Mouse (Mus musculus) stomach, postnatal 0 days (tissue): Measurements from ENCODE around the gene Taf3. TPM values are rescaled to one million over a fixed set of nuclear protein-coding genes. Genes with fewer than 3 reads are reported as not detected.
A peak's percentile ranks its signal among the peaks of the same experiment; 100 is the strongest.

Experiments used
- ATAC-seq: fragments of 200-750 bp; cut with Nextera tagmentation; 2 replicates; pipeline ENCODE4 v1.8.0; 2017; ENCODE audit not compliant: low FRiP score, low TSS enrichment
- DNase-seq: peaks from one replicate; pipeline ENCODE4 v3.0.0-alpha.2; 2016; ENCODE audit warnings: low spot score
- H3K27ac ChIP-seq: fragments of 300-500 bp; sonication (generic); replicated peaks from 2 replicates; pipeline ENCODE4 v1.5.1; 2014; ENCODE audit warnings: mild to moderate bottlenecking, control low read depth
- H3K27me3 ChIP-seq: fragments of 300-500 bp; sonication (generic); 2 replicates; pipeline ENCODE4 v1.6.1; 2014; ENCODE audit warnings: low read length; ENCODE audit not compliant: control insufficient read depth, insufficient read depth
- H3K36me3 ChIP-seq: fragments of 300-500 bp; sonication (generic); 2 replicates; pipeline ENCODE4 v1.6.1; 2014; ENCODE audit warnings: low read length, mixed read lengths; ENCODE audit not compliant: control insufficient read depth, insufficient read depth
- H3K4me1 ChIP-seq: fragments of 300-500 bp; sonication (generic); replicated peaks from 2 replicates; pipeline ENCODE4 v1.6.1; 2014; ENCODE audit warnings: antibody characterized with exemption; ENCODE audit not compliant: control insufficient read depth, insufficient read depth
- H3K4me2 ChIP-seq: fragments of 300-500 bp; sonication (generic); replicated peaks from 2 replicates; pipeline ENCODE4 v1.6.1; 2014; ENCODE audit warnings: low read depth, mild to moderate bottlenecking, control low read depth, moderate library complexity
- H3K4me3 ChIP-seq: fragments of 300-500 bp; sonication (generic); 2 replicates; pipeline ENCODE4 v1.5.1; 2014; ENCODE audit warnings: low read depth, low read length, control low read depth
- H3K9ac ChIP-seq: fragments of 300-500 bp; sonication (generic); 2 replicates; pipeline ENCODE4 v1.6.1; 2014; ENCODE audit warnings: mild to moderate bottlenecking, low read length, control low read depth, mixed read lengths
- H3K9me3 ChIP-seq: fragments of 300-500 bp; sonication (generic); 2 replicates; pipeline ENCODE4 v1.6.1; 2016; ENCODE audit warnings: low read length; ENCODE audit not compliant: control insufficient read depth
- CTCF ChIP-seq: IDR thresholded peaks from 2 replicates; pipeline ENCODE4 v1.5.1; 2016; ENCODE audit warnings: antibody characterized with exemption, low read depth, mild to moderate bottlenecking, moderate library complexity
- EP300 ChIP-seq: optimal IDR thresholded peaks from 2 replicates; pipeline ENCODE3; 2016; ENCODE audit warnings: antibody characterized with exemption
- WGBS: fragments of 180-500 bp; shearing (Covaris S2); extraction: QIAGEN DNeasy Blood & Tissue Kit; methylation state at CpG from one replicate; pipeline ENCODE4 v1.1.7; 2014; 5-methylcytosine and 5-hydroxymethylcytosine counted together
- polyA plus RNA-seq: library from polyadenylated mRNA; unstranded; fragments of >200 nt; fragmentation: Nextera tagmentation; extraction: Ambion mirVana; gene quantifications from 2 replicates; pipeline ENCODE4 v1.2.1, GENCODE M21; 2015

The Taf3 gene
- polyA plus RNA-seq, 1 experiment from 2014 or later: 4.9 TPM

DNA sequence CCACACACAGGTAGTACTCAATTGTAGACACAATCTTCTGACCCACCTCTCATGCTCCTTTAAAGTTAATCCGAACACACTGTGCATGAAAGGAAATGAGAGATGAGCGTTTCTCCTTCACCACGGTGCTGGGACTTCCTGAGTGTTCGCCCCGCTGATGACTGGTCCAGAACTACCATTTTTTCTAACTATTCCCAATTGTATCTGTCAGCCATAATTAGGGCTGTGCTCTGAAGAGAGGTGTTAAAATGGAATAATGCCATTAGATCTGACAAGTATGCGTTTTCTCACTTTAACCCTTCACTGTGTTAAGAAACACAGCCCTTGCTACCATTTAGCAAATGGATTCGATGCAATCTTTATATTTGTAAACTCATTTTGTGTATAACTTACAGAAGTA lies 18.6 kb downstream of the Taf3 start:
- Histone ChIP-seq H3K4me1 (no peaks in the 10 kb centered on the region), H3K36me3 (no peaks in the 10 kb centered on the region), H3K4me3 (no peak overlapping the region), H3K4me2 (no peak overlapping the region), H3K9me3 (no peaks in the 10 kb centered on the region), H3K27ac (no peak overlapping the region), H3K27me3 (no peaks in the 10 kb centered on the region), H3K9ac (no peak overlapping the region)
- DNase-seq (no peak), ATAC-seq (no peak)
- TF ChIP-seq CTCF: no peak
- no peak for TF ChIP-seq EP300
- 81% methylated on average over 7 of the region's 7 CpGs for WGBS

GRCm38 (mm10) chr2:10024264-10024663 lies 24.1 kb downstream of the Taf3 start:
- Histone ChIP-seq H3K9ac (no peak overlapping the region), H3K4me1 (no peaks in the 10 kb centered on the region), H3K4me3 (no peak overlapping the region), H3K36me3 (no peaks in the 10 kb centered on the region), H3K9me3 (no peaks in the 10 kb centered on the region), H3K4me2 (no peak overlapping the region), H3K27ac (no peak overlapping the region), H3K27me3 (no peaks in the 10 kb centered on the region)
- no peak for DNase-seq
- no peak for ATAC-seq
- TF ChIP-seq CTCF: no peak
- WGBS: 77% methylated on average over 6 of the region's 6 CpGs

- no peak overlapping the region for H3K9ac ChIP-seq
- no peak overlapping the region for H3K27ac ChIP-seq
- TF ChIP-seq EP300 (no peak), CTCF (no peak)
- no peak overlapping the region for H3K4me2 ChIP-seq
- H3K27me3 ChIP-seq: no peaks in the 10 kb centered on the region
- H3K36me3 ChIP-seq: no peaks in the 10 kb centered on the region
- DNase-seq (no peak), ATAC-seq (no peak)
- no peak overlapping the region for H3K4me3 ChIP-seq
- 88% methylated on average over 11 of the region's 11 CpGs for WGBS
- H3K9me3 ChIP-seq: no peaks in the 10 kb centered on the region
- H3K4me1 ChIP-seq: no peaks in the 10 kb centered on the region
Measured at GRCm38 (mm10) chr2:10021296-10021695, 27.1 kb downstream of the Taf3 start.

GRCm38 (mm10) chr2:10014951-10015635 lies 33.3 kb downstream of the Taf3 start:
- Histone ChIP-seq H3K4me2 (no peak overlapping the region), H3K36me3 (no peaks in the 10 kb centered on the region), H3K4me3 (no peak overlapping the region), H3K4me1 (no peaks in the 10 kb centered on the region), H3K27ac (no peak overlapping the region), H3K9me3 (no peaks in the 10 kb centered on the region), H3K27me3 (no peaks in the 10 kb centered on the region), H3K9ac (no peak overlapping the region)
- WGBS: 71% methylated on average over 10 of the region's 10 CpGs
- DNase-seq (no peak), ATAC-seq (no peak)
- TF ChIP-seq CTCF (no peak), EP300 (no peak)

DNA sequence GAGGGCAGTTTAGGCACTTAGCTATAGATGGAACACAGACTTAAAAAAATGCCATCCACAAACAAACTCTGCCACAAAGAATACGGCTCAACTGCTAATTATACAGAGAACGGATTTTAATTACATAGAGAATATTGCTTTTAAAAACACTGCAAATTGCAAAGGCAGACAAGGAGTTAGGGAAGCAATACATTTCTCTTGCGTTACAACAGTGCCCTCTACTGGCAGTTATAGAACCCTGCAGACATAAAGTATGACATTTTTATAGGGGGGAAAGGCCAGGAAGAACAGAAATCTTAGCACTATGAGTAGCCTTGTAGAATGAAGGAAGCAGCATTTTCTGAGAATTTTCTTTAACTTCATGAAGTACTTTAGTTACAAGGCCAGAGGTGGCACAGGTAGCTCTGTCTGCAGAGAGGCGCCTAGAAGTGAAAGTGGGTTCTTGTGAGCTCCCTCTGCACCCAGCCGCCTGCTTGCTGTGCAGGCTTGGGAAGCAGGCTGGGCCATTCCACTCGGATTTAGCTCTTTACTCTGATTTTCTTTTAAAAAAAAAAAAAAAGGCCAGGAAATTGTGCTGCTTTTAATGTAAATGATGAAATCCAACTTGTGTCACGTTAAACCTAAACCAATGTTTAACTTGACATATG lies 38.0 kb downstream of the Taf3 start:
- DNase-seq: no peak
- Histone ChIP-seq H3K27me3 (no peaks in the 10 kb centered on the region), H3K9me3 (no peaks in the 10 kb centered on the region), H3K27ac (no peak overlapping the region), H3K4me2 (no peak overlapping the region), H3K4me1 (no peaks in the 10 kb centered on the region), H3K9ac (no peak overlapping the region), H3K36me3 (no peaks in the 10 kb centered on the region), H3K4me3 (no peak overlapping the region)
- WGBS: 42% methylated on average over 7 of the region's 7 CpGs
- TF ChIP-seq CTCF (peak; percentile 93), EP300 (no peak)
- no peak for ATAC-seq

DNA sequence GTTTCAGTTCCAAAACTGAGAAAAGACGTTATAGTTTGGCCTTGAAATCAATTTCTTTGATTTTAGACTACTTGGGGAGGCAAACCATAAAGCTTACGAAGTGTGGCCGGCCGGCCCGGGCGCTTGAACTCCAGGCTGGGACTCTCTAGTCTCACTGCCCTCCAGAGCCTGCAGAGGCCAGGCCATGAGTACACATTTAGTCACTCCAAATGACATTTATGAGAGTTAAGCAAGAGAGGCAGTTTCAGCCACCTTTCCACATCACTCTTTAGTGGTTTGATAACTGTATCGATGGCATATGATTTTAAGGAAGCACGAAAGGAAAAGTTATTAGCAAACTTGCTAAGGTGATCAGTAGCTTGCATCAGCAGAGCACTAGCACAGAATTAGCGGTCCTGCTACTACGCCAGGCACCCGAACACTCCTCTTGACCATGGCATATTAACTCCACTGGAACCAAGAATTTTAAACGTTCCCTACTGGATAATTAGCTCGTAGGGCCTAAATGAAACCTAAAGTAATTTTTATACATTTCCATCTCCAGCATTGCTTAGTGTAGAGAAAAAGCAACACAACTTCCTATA lies 38.6 kb downstream of the Taf3 start:
- H3K27me3 ChIP-seq: no peaks in the 10 kb centered on the region
- ATAC-seq (no peak), DNase-seq (no peak)
- H3K4me3 ChIP-seq: no peak overlapping the region
- H3K9ac ChIP-seq: no peak overlapping the region
- no peak overlapping the region for H3K4me2 ChIP-seq
- H3K36me3 ChIP-seq: no peaks in the 10 kb centered on the region
- H3K4me1 ChIP-seq: no peaks in the 10 kb centered on the region
- 88% methylated on average over 13 of the region's 13 CpGs for WGBS
- H3K9me3 ChIP-seq: no peaks in the 10 kb centered on the region
- H3K27ac ChIP-seq: no peak overlapping the region
- TF ChIP-seq CTCF (no peak), EP300 (no peak)
